Comparison of ENCODE assay signal across 8 mouse cellular contexts in the genomic region with DNA sequence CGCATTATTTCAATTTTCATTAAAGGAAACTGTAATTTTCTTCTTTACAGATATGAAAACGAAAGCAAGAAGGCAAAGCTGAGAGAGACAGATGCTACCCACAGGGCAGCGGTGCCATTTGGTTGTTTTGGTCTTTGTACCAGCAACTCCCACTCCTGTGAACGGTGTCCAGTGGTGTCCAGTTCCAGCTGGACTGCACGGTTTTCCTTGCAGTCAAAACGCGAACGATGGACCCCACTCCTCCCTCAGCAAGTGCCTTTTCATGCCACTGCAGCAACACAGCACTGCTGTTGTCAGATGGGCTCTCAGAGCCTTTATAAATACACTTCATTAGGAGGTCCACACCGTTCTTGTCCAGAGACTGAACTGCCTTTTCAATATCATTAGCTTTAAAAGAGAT. TPM values are rescaled to one million over a fixed set of nuclear protein-coding genes. Genes with fewer than 3 reads are reported as not detected.
A peak's percentile ranks its signal among the peaks of the same experiment; 100 is the strongest.
DNase-seq lines count a peak whose midpoint lies in the region; ATAC-seq and TF ChIP-seq lines count a peak whose summit lies in the region.
"Had no signal": no experiment of that assay in that cellular context is flagged by ENCODE, and none has a peak within 500 bp of the region (broad histone marks: within the 10 kb centered on the region; RNA-seq: fewer than 3 reads in every experiment).

No protein-coding gene starts in this region.

- H3K9ac ChIP-seq in midbrain, embryonic 12.5 days (replicated peaks): no peak overlapping the region
- H3K9ac ChIP-seq in midbrain, postnatal 0 days (replicated peaks; ENCODE audit: low read length, poor library complexity, severe bottlenecking): no peak overlapping the region
- H3K9ac ChIP-seq in embryonic facial prominence, embryonic 15.5 days: no peak overlapping the region
- H3K9ac ChIP-seq in hindbrain, embryonic 14.5 days: no peak overlapping the region

- no peaks in the 10 kb centered on the region for H3K27me3 ChIP-seq in midbrain, embryonic 12.5 days
- no peaks in the 10 kb centered on the region for H3K27me3 ChIP-seq in midbrain, postnatal 0 days (ENCODE audit: insufficient read depth, low read length)
- H3K27me3 ChIP-seq in embryonic facial prominence, embryonic 15.5 days: no peaks in the 10 kb centered on the region
- H3K27me3 ChIP-seq in hindbrain, embryonic 14.5 days (ENCODE audit: control insufficient read depth, insufficient read depth, low read length): no peaks in the 10 kb centered on the region

- H3K4me3 ChIP-seq in midbrain, embryonic 12.5 days: no peak overlapping the region
- no peak overlapping the region for H3K4me3 ChIP-seq in midbrain, postnatal 0 days (ENCODE audit: low read depth, low read length)
- H3K4me3 ChIP-seq in embryonic facial prominence, embryonic 15.5 days (replicated peaks): peak overlapping the region; percentile 22; the same call in 1 of the 2 replicates
- H3K4me3 ChIP-seq in hindbrain, embryonic 14.5 days (replicated peaks; ENCODE audit: low read length): no peak overlapping the region

- peak overlapping the region; percentile 29 for H3K4me2 ChIP-seq in midbrain, embryonic 12.5 days (replicated peaks)
- no peak overlapping the region for H3K4me2 ChIP-seq in midbrain, postnatal 0 days (ENCODE audit: low read depth, low read length, poor library complexity, severe bottlenecking)
- H3K4me2 ChIP-seq in embryonic facial prominence, embryonic 15.5 days (replicated peaks): peak overlapping the region; percentile 24
- H3K4me2 ChIP-seq in hindbrain, embryonic 14.5 days (replicated peaks): peak overlapping the region; percentile 27; the same call in 1 of the 2 replicates

- no peak overlapping the region for H3K27ac ChIP-seq in midbrain, embryonic 12.5 days (replicated peaks)
- no peak overlapping the region for H3K27ac ChIP-seq in midbrain, postnatal 0 days (ENCODE audit: low read depth, low read length)
- no peak overlapping the region for H3K27ac ChIP-seq in embryonic facial prominence, embryonic 15.5 days (replicated peaks)
- no peak overlapping the region for H3K27ac ChIP-seq in hindbrain, embryonic 14.5 days

- no peaks in the 10 kb centered on the region for H3K9me3 ChIP-seq in midbrain, embryonic 12.5 days
- no peaks in the 10 kb centered on the region for H3K9me3 ChIP-seq in midbrain, postnatal 0 days (ENCODE audit: low read length)
- H3K9me3 ChIP-seq in embryonic facial prominence, embryonic 15.5 days (replicated peaks): no peaks in the 10 kb centered on the region
- no peaks in the 10 kb centered on the region for H3K9me3 ChIP-seq in hindbrain, embryonic 14.5 days (ENCODE audit: control insufficient read depth, low read length)

- no peaks in the 10 kb centered on the region for H3K4me1 ChIP-seq in midbrain, embryonic 12.5 days
- H3K4me1 ChIP-seq in midbrain, postnatal 0 days (ENCODE audit: insufficient read depth, low read length): no peaks in the 10 kb centered on the region
- H3K4me1 ChIP-seq in embryonic facial prominence, embryonic 15.5 days: peaks cover under 1% of the 10 kb centered on the region; the same call in 1 of the 2 replicates
- no peaks in the 10 kb centered on the region for H3K4me1 ChIP-seq in hindbrain, embryonic 14.5 days (replicated peaks; ENCODE audit: control insufficient read depth, insufficient read depth, low read length)

- no peak for TF ChIP-seq CTCF in midbrain, postnatal 0 days (IDR thresholded peaks at IDR 0.05)

- DNase-seq in midbrain, postnatal 0 days (ENCODE audit: low spot score): no peak
- DNase-seq in hindbrain, embryonic 14.5 days (ENCODE audit: low spot score): no peak
- peak; percentile 21 for DNase-seq in naive thymus-derived CD4-positive, alpha-beta T cell, adult 2 months (ENCODE audit: low read depth)
- DNase-seq in cerebellum, postnatal 10 days: no peak
- no peak for DNase-seq in adrenal gland, postnatal 14 days
- DNase-seq: adrenal gland, adult 2 months had no signal

- no peaks in the 10 kb centered on the region for H3K36me3 ChIP-seq in midbrain, embryonic 12.5 days
- no peaks in the 10 kb centered on the region for H3K36me3 ChIP-seq in midbrain, postnatal 0 days (ENCODE audit: insufficient read depth, low read length)
- no peaks in the 10 kb centered on the region for H3K36me3 ChIP-seq in embryonic facial prominence, embryonic 15.5 days
- no peaks in the 10 kb centered on the region for H3K36me3 ChIP-seq in hindbrain, embryonic 14.5 days (replicated peaks; ENCODE audit: control insufficient read depth, insufficient read depth)

- WGBS in midbrain, embryonic 12.5 days: 71% methylated on average over 9 of the region's 9 CpGs
- 73% methylated on average over 9 of the region's 9 CpGs for WGBS in midbrain, postnatal 0 days
- WGBS in embryonic facial prominence, embryonic 15.5 days: 70% methylated on average over 9 of the region's 9 CpGs
- 73% methylated on average over 9 of the region's 9 CpGs for WGBS in hindbrain, embryonic 14.5 days

- no peak for ATAC-seq in midbrain, embryonic 12.5 days (ENCODE audit: low FRiP score, low read depth)
- no peak for ATAC-seq in midbrain, postnatal 0 days (ENCODE audit: low FRiP score)
- no peak for ATAC-seq in embryonic facial prominence, embryonic 15.5 days (ENCODE audit: insufficient number of reproducible peaks, low FRiP score, low TSS enrichment, low read depth)
- no peak for ATAC-seq in hindbrain, embryonic 14.5 days (ENCODE audit: low FRiP score)

RNA-seq across cellular contexts. Expression of gene Taf1b, which starts 5.1 kb away (rescaled TPM):
- 26.9 and 27.4 TPM in 2 replicates for polyA plus RNA-seq in midbrain, embryonic 12.5 days (2016; fragmentation: Nextera tagmentation; extraction: Ambion mirVana)
- total RNA-seq in midbrain, postnatal 0 days (2014; rRNA removed): 15.2 and 17.5 TPM in 2 replicates
- 33.1 and 34.2 TPM in 2 replicates for polyA plus RNA-seq in midbrain, postnatal 0 days (2015; fragmentation: Nextera tagmentation; extraction: Ambion mirVana)
- 25.3 and 25.8 TPM in 2 replicates for polyA plus RNA-seq in embryonic facial prominence, embryonic 15.5 days (2015; fragmentation: Nextera tagmentation; extraction: Ambion mirVana)
- 33.8 and 39.4 TPM in 2 replicates for polyA plus RNA-seq in hindbrain, embryonic 14.5 days (2014; fragmentation: Nextera tagmentation; extraction: Ambion mirVana)
- total RNA-seq in adrenal gland, postnatal 14 days (2021): 13.4 and 15.1 TPM in 2 replicates
